Mouse (Mus musculus): ENCODE measurements around the gene 4930452B06Rik. TPM values are rescaled to one million over a fixed set of nuclear protein-coding genes. Genes with fewer than 3 reads are reported as not detected.

Gene 4930452B06Rik
- polyA plus RNA-seq (2015; fragmentation: Nextera tagmentation; extraction: Ambion mirVana): 2.3 and 2.4 TPM in 2 replicates

- Histone ChIP-seq H3K4me2 (peak within 1 kb of the TSS; percentile 57), H3K27me3 (peaks cover 10% of the 10 kb centered on the region; the same call in 1 of the 2 replicates), H3K4me3 (replicated peaks) (peak within 1 kb of the TSS; percentile 48), H3K36me3 (replicated peaks) (no peaks in the 10 kb centered on the region), H3K9me3 (replicated peaks) (no peaks in the 10 kb centered on the region), H3K4me1 (replicated peaks) (no peaks in the 10 kb centered on the region), H3K27ac (replicated peaks) (no peak within 1 kb of the TSS), H3K9ac (peak within 1 kb of the TSS; percentile 18; the same call in 1 of the 2 replicates)
- ATAC-seq (ENCODE audit: insufficient read depth): peak; percentile 84
- 2% methylated on average over 45 of the region's 45 CpGs for WGBS (ENCODE audit: insufficient replicate concordance)
Observed at GRCm38 (mm10) chr14:8665636-8666411, at the start of gene 4930452B06Rik. Gene 4930452B06Rik, minus strand, starts transcription at chr14:8666240.

DNA sequence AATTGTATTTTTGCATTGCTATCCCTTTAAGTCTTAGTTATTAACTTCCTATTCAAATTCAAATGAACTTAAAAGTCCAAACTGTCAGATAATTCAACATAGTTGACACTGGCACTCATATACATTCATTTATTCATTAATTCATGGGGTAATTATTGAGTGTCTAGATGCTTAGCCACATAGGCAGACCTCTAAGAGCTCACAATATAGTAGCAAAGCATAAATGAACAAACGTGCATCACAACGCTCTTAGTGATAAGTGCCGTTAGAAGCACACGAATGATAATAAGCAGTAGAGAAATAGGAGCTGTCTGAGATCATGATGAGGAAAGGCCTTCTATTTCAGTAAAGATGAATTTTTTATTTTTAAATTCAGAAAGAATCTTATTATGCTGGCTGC is 46.6 kb upstream of the 4930452B06Rik start:
- Histone ChIP-seq H3K4me2 (no peak overlapping the region), H3K4me1 (replicated peaks) (no peaks in the 10 kb centered on the region), H3K9ac (no peak overlapping the region), H3K4me3 (replicated peaks) (no peak overlapping the region), H3K36me3 (replicated peaks) (no peaks in the 10 kb centered on the region), H3K27ac (replicated peaks) (no peak overlapping the region), H3K9me3 (replicated peaks) (no peaks in the 10 kb centered on the region), H3K27me3 (no peaks in the 10 kb centered on the region)
- ATAC-seq (ENCODE audit: insufficient read depth): no peak
- 83% methylated on average over 4 of the region's 4 CpGs for WGBS (ENCODE audit: insufficient replicate concordance)

- no peak overlapping the region for H3K4me2 ChIP-seq
- 22% methylated on average over 1 of the region's 1 CpGs for WGBS (ENCODE audit: insufficient replicate concordance)
Observed at GRCm38 (mm10) chr14:8689451-8689850, 23.4 kb upstream of the 4930452B06Rik start.

DNA sequence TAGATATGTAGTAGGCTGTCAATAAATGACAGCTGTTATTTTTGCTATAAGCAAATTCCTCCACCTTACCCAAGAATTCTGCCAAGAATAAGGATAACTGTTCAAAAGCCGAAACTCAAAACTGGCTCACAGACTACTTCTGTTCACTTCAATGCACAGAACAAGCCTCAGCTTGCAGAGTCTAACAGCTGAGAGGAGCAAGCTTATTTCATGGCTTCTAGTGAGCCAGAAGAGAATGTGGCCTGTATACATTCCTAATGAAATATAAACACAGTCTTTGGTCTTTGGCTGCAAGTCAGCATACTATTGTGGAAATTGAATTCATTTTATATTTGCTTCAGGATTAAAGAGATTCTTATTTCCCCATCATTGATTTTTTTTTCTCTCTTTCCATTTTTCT is 22.4 kb upstream of the 4930452B06Rik start:
- WGBS (ENCODE audit: insufficient replicate concordance): 54% methylated on average over 1 of the region's 1 CpGs
- no peak overlapping the region for H3K27ac ChIP-seq (replicated peaks)
- no peaks in the 10 kb centered on the region for H3K4me1 ChIP-seq (replicated peaks)
- no peak overlapping the region for H3K9ac ChIP-seq
- H3K9me3 ChIP-seq (replicated peaks): no peaks in the 10 kb centered on the region
- no peaks in the 10 kb centered on the region for H3K27me3 ChIP-seq
- H3K4me2 ChIP-seq: no peak overlapping the region
- no peaks in the 10 kb centered on the region for H3K36me3 ChIP-seq (replicated peaks)
- H3K4me3 ChIP-seq (replicated peaks): no peak overlapping the region
- ATAC-seq (ENCODE audit: insufficient read depth): no peak

More at GRCm38 (mm10) chr14:8689451-8689850, 23.4 kb upstream of the 4930452B06Rik start:
- no peak for ATAC-seq (ENCODE audit: insufficient read depth)
- H3K4me3 ChIP-seq (replicated peaks): no peak overlapping the region
- H3K27me3 ChIP-seq: no peaks in the 10 kb centered on the region
- H3K9ac ChIP-seq: no peak overlapping the region
- H3K36me3 ChIP-seq (replicated peaks): no peaks in the 10 kb centered on the region
- no peak overlapping the region for H3K27ac ChIP-seq (replicated peaks)
- no peaks in the 10 kb centered on the region for H3K4me1 ChIP-seq (replicated peaks)
- H3K9me3 ChIP-seq (replicated peaks): no peaks in the 10 kb centered on the region

- no peak overlapping the region for H3K4me2 ChIP-seq
- no peak overlapping the region for H3K27ac ChIP-seq (replicated peaks)
- no peaks in the 10 kb centered on the region for H3K27me3 ChIP-seq
- H3K36me3 ChIP-seq (replicated peaks): no peaks in the 10 kb centered on the region
- H3K4me1 ChIP-seq (replicated peaks): no peaks in the 10 kb centered on the region
- H3K4me3 ChIP-seq (replicated peaks): no peak overlapping the region
- ATAC-seq (ENCODE audit: insufficient read depth): no peak
- no peak overlapping the region for H3K9ac ChIP-seq
- 81% methylated on average over 1 of the region's 1 CpGs for whole genome bisulfite sequencing (ENCODE audit: insufficient replicate concordance)
- no peaks in the 10 kb centered on the region for H3K9me3 ChIP-seq (replicated peaks)
Observed at GRCm38 (mm10) chr14:8686185-8686584, 20.1 kb upstream of the 4930452B06Rik start.

DNA sequence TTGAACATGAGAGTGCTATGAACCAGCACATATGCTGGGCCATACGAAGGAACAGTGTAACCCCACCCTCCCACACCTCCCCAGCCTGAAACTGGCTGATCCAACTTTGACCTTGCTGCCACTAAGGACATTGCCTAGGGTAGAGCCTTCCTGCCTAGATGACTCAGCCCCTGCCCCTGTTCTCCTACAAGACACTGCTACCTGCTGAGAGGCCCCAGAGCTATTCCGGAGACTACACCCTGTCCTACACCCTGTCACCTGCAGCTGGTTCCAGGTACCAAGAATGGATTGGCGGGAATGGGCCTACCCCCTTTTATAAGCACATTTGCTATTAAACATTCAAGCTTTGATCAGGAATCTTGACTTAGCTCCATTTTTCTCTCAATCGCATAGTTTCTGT is 13.9 kb upstream of the 4930452B06Rik start:
- H3K9ac ChIP-seq: no peak overlapping the region
- no peak for ATAC-seq (ENCODE audit: insufficient read depth)
- H3K9me3 ChIP-seq (replicated peaks): no peaks in the 10 kb centered on the region
- no peaks in the 10 kb centered on the region for H3K4me1 ChIP-seq (replicated peaks)
- H3K27me3 ChIP-seq: no peaks in the 10 kb centered on the region
- no peak overlapping the region for H3K27ac ChIP-seq (replicated peaks)
- H3K4me2 ChIP-seq: no peak overlapping the region
- WGBS (ENCODE audit: insufficient replicate concordance): 63% methylated on average over 4 of the region's 4 CpGs
- H3K4me3 ChIP-seq (replicated peaks): no peak overlapping the region
- H3K36me3 ChIP-seq (replicated peaks): no peaks in the 10 kb centered on the region

DNA sequence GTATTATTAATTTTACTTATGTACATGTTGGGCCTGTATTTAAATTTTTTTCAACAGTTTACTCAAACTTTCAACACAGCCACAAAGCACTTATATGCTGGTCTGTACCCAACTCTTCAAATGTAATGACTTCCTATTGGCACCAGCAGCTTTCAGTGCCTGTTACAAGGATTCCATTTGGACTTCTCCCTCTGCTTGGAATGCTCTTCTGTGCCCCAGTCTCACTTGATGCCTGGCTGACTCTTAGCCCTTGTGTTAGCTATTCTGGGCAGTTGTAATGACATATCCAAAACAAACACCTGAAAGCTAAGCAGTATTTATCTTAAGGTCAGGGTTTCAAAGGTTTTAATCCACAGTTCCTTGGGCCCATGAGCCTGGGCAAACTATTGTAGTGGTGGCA is 5.7 kb downstream of the 4930452B06Rik start:
- Histone ChIP-seq H3K36me3 (replicated peaks) (no peaks in the 10 kb centered on the region), H3K27ac (replicated peaks) (no peak overlapping the region), H3K9ac (no peak overlapping the region), H3K27me3 (no peaks in the 10 kb centered on the region), H3K4me3 (replicated peaks) (no peak overlapping the region), H3K4me2 (no peak overlapping the region), H3K4me1 (replicated peaks) (no peaks in the 10 kb centered on the region), H3K9me3 (replicated peaks) (no peaks in the 10 kb centered on the region)
- ATAC-seq (ENCODE audit: insufficient read depth): no peak

DNA sequence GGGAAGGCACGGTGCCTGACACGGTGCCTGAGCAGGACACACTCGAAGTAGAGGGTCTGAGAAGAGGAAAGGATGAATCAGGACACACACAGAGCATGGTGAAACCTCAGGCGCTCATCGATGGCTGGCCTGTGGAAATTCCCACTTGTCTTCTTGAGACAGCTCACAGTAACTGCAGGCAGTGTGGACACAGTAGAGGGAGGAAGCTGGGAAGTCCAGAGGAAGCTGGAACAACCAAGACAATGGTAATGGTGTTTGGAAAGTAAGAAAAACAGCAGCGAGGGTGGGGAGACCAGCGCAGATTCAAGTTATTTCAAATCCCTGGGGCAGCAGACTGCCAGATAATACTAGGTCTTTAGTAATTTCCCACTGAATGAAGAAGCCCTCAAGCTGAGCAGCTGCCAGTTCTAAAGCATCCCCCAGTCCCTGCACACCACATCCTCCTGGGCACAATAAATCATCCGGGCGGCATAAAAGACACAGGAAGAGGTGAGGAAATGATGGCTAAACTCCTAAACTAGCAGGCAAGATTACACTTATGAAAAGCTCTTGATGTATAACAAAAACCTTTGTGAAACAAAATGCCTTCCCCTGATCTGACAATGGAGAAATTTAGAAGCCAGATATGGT is 24.3 kb downstream of the 4930452B06Rik start:
- ATAC-seq (ENCODE audit: insufficient read depth): no peak
- Histone ChIP-seq H3K4me1 (replicated peaks) (no peaks in the 10 kb centered on the region), H3K9ac (no peak overlapping the region), H3K36me3 (replicated peaks) (no peaks in the 10 kb centered on the region), H3K4me2 (no peak overlapping the region), H3K4me3 (replicated peaks) (no peak overlapping the region), H3K27ac (replicated peaks) (no peak overlapping the region), H3K9me3 (replicated peaks) (no peaks in the 10 kb centered on the region), H3K27me3 (no peaks in the 10 kb centered on the region)
- WGBS (ENCODE audit: insufficient replicate concordance): 22% methylated on average over 9 of the region's 9 CpGs

GRCm38 (mm10) chr14:8632211-8632610 is 33.8 kb downstream of the 4930452B06Rik start:
- ATAC-seq (ENCODE audit: insufficient read depth): no peak
- Histone ChIP-seq H3K4me2 (no peak overlapping the region), H3K36me3 (replicated peaks) (no peaks in the 10 kb centered on the region), H3K4me1 (replicated peaks) (no peaks in the 10 kb centered on the region), H3K27ac (replicated peaks) (no peak overlapping the region), H3K9me3 (replicated peaks) (no peaks in the 10 kb centered on the region), H3K4me3 (replicated peaks) (no peak overlapping the region), H3K9ac (no peak overlapping the region), H3K27me3 (no peaks in the 10 kb centered on the region)
- WGBS (ENCODE audit: insufficient replicate concordance): 57% methylated on average over 6 of the region's 6 CpGs

DNA sequence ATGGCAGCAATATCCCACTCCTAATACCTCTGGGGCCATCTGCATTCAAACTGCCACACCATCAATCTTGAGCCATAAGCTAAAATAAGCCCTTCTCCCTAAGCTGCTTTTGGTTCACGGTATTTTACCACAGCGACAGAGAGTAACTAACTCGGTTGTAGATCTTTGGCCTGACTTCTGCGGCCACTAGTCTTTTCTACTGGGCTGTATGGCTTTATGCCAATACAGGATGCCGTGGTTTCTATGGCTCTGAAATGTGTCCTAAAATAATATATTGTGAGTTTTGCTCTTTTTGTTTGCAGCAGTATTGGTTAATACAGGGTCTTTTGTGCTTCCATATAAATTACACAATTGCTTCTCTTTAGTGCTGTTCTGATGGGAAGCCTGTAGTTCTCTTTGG is 37.6 kb downstream of the 4930452B06Rik start:
- 53% methylated on average over 5 of the region's 5 CpGs for WGBS (ENCODE audit: insufficient replicate concordance)
- Histone ChIP-seq H3K36me3 (replicated peaks) (no peaks in the 10 kb centered on the region), H3K27me3 (no peaks in the 10 kb centered on the region), H3K4me3 (replicated peaks) (no peak overlapping the region), H3K9ac (no peak overlapping the region), H3K27ac (replicated peaks) (no peak overlapping the region), H3K4me2 (no peak overlapping the region), H3K9me3 (replicated peaks) (no peaks in the 10 kb centered on the region), H3K4me1 (replicated peaks) (no peaks in the 10 kb centered on the region)
- ATAC-seq (ENCODE audit: insufficient read depth): no peak

- no peak overlapping the region for H3K27ac ChIP-seq (replicated peaks)
- ATAC-seq (ENCODE audit: insufficient read depth): no peak
- no peaks in the 10 kb centered on the region for H3K36me3 ChIP-seq (replicated peaks)
- H3K4me2 ChIP-seq: no peak overlapping the region
- H3K27me3 ChIP-seq: no peaks in the 10 kb centered on the region
- H3K9ac ChIP-seq: no peak overlapping the region
- H3K4me3 ChIP-seq (replicated peaks): no peak overlapping the region
- 63% methylated on average over 4 of the region's 4 CpGs for WGBS (ENCODE audit: insufficient replicate concordance)
- H3K9me3 ChIP-seq (replicated peaks): no peaks in the 10 kb centered on the region
- H3K4me1 ChIP-seq (replicated peaks): no peaks in the 10 kb centered on the region
Observed at GRCm38 (mm10) chr14:8627481-8627880, 38.6 kb downstream of the 4930452B06Rik start.
